9 mouse cellular contexts compared by ENCODE assay signal in genomic region chr5:19400738-19401408, GRCm38 (mm10).
DNase-seq lines count a peak whose midpoint lies in the region; ATAC-seq and TF ChIP-seq lines count a peak whose summit lies in the region.
"Had no signal": no experiment of that assay in that cellular context is flagged by ENCODE, and none has a peak within 500 bp of the region (broad histone marks: within the 10 kb centered on the region; RNA-seq: fewer than 3 reads in every experiment).

No protein-coding gene starts in this region.

- no peak overlapping the region for H3K4me3 ChIP-seq in liver, adult 2 months (ENCODE audit: insufficient read depth, low read depth, low read length)
- no peak overlapping the region for H3K4me3 ChIP-seq in liver, embryonic 11.5 days (ENCODE audit: low read depth, low read length)
- H3K4me3 ChIP-seq: megakaryocyte, embryonic 14.5 days had no signal

- no peak overlapping the region for H3K4me2 ChIP-seq in liver, embryonic 11.5 days

- peak; percentile 29 to 35 for DNase-seq in cerebellum, adult 18-20 months
- DNase-seq in cerebellum, adult 11-12 months, result no peak
- peak; percentile 60 for DNase-seq in liver, adult 2 months (ENCODE audit: extremely low read depth, low read depth, low spot score)
- DNase-seq in liver, embryonic 11.5 days (ENCODE audit: low spot score), result no peak
- peak; percentile 23 to 65 for DNase-seq in cerebellum, postnatal 14 days
- DNase-seq in lung, postnatal 36 days, result peak; percentile 20
- DNase-seq in testis, postnatal 14 days (ENCODE audit: low spot score), result no peak
- no peak for DNase-seq in gastrocnemius, postnatal 4 days (ENCODE audit: low spot score in 2 of 2)

- H3K9ac ChIP-seq in liver, adult 2 months (ENCODE audit: low read depth, low read length), result no peak overlapping the region
- no peak overlapping the region for H3K9ac ChIP-seq in liver, embryonic 11.5 days (ENCODE audit: low read depth, low read length)

- peak; percentile 28; the same call in 1 of the 2 replicates for TF ChIP-seq CTCF in liver, adult 2 months (IDR thresholded peaks at IDR 0.05; ENCODE audit: low read depth, low read length)

- H3K9me3 ChIP-seq in liver, embryonic 11.5 days (ENCODE audit: control insufficient read depth, low read length), result no peaks in the 10 kb centered on the region
- H3K9me3 ChIP-seq: megakaryocyte, embryonic 14.5 days had no signal

- TF ChIP-seq POLR2A in liver, adult 2 months (IDR thresholded peaks at IDR 0.05; ENCODE audit: extremely low read depth, insufficient read depth, low read length), result no peak

- H3K36me3 ChIP-seq in liver, adult 2 months (ENCODE audit: control insufficient read depth, insufficient read depth, low read length), result no peaks in the 10 kb centered on the region
- no peaks in the 10 kb centered on the region for H3K36me3 ChIP-seq in liver, embryonic 11.5 days (ENCODE audit: control insufficient read depth, insufficient read depth, low read length)

- no peaks in the 10 kb centered on the region for H3K4me1 ChIP-seq in liver, adult 2 months (ENCODE audit: control insufficient read depth, insufficient read depth, low read length)
- H3K4me1 ChIP-seq in liver, embryonic 11.5 days (replicated peaks; ENCODE audit: control insufficient read depth, insufficient read depth, low read length), result no peaks in the 10 kb centered on the region
- H3K4me1 ChIP-seq: megakaryocyte, embryonic 14.5 days had no signal

- ATAC-seq in liver, embryonic 11.5 days (replicated peaks; ENCODE audit: low FRiP score), result no peak

- no peak overlapping the region for H3K27ac ChIP-seq in liver, adult 2 months (replicated peaks; ENCODE audit: insufficient read depth, low read depth, low read length)
- no peak overlapping the region for H3K27ac ChIP-seq in liver, embryonic 11.5 days (ENCODE audit: low read depth, low read length)

- H3K27me3 ChIP-seq in liver, adult 2 months (ENCODE audit: control insufficient read depth, insufficient read depth, low read length), result no peaks in the 10 kb centered on the region; the same call in 1 of the 2 replicates
- H3K27me3 ChIP-seq in liver, embryonic 11.5 days (replicated peaks; ENCODE audit: control insufficient read depth, insufficient read depth, low read length), result no peaks in the 10 kb centered on the region
- H3K27me3 ChIP-seq: megakaryocyte, embryonic 14.5 days had no signal

- WGBS in liver, adult 2 months, result 37% methylated on average over 5 of the region's 5 CpGs
- 39% methylated on average over 5 of the region's 5 CpGs for WGBS in liver, embryonic 11.5 days

- H3K79me2 ChIP-seq in liver, adult 2 months (ENCODE audit: control insufficient read depth, insufficient read depth, low read length), result no peaks in the 10 kb centered on the region

Comparison
In these comparisons a context has a peak if more than half of its experiments do, and no peak if none do; other contexts are left out.
1. DNase-seq: peak in cerebellum, adult 18-20 months (2 of 2), liver, adult 2 months (single experiment), cerebellum, postnatal 14 days (2 of 2) and lung, postnatal 36 days (single experiment); none in cerebellum, adult 11-12 months (single experiment), liver, embryonic 11.5 days (single experiment), testis, postnatal 14 days (single experiment) and gastrocnemius, postnatal 4 days (0 of 2).